Mouse (Mus musculus) heart, postnatal 0 days (tissue): ENCODE measurements around the gene Prkn.

Experiments
- CTCF ChIP-seq: IDR thresholded peaks from 2 replicates; pipeline ENCODE4 v1.5.1; 2016; ENCODE audit warnings: antibody characterized with exemption, control low read depth, low read depth
- EP300 ChIP-seq: IDR thresholded peaks from 2 replicates; pipeline ENCODE4 v1.6.1; 2016; ENCODE audit warnings: antibody characterized with exemption, low read depth

DNA sequence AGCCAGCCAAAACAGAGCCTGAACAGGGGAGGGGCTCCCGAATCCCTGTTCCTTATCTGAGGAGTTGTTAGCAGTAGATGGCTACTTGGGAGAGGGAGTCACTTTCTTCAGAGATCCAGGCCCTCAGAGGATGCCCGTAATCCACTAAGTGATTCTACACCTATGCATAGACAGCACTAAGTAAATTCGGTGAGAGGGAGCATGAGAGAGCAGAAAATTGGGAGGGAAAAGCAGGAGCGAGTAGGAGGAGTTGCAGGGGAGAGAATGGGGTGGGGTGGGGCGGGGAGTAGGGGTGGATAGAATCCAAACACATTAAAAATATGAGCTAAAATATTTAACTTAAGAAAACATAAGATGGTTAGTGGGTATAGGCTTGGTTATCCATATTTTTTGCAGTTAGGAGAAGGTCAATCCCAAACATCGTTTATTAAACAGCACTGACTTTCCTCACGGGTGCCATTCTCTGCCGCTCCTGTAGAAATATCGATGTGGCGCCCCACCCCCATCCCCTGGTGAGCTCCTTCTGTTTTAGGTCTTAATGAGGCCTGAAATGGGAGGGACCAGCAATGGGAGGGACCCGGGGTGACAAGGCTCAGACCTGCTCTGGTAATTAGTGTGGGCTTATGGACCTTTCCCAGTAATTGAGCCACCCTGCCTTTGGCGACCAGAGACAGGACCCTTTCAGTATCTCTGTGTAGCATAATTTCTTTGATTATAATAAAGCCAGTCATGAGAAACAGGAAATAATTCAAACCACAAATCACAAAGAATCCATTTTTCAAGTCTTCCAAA, 390.6 kb downstream of the Prkn start:
- TF ChIP-seq CTCF (no peak), EP300 (no peak)
